Mouse (Mus musculus): ENCODE measurements around the gene Hmx2.

Hmx2 gene

DNA sequence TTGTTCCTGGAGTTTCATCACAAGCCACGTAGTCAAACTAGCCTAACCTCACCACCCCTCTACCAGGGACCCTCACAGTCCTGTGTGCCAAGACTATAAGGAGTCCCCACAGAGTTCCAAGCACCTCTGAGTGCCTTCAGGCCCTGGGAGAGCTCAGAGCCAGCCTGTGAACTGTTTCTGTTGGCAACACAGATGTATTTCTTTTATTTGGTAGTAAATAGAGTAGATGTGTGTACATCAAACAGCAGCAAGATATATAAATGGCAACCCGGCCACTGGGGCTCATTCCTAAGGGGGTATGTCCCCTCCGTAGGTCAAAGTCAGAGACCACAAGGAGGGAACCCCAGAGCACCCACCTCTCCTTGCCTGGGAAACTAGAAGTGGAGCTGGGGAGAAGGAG, at the start of gene Hmx2:
TSS of gene Hmx2 (plus strand) at position 301 of the 400 bp plus-strand sequence.
- DNase-seq (ENCODE audit: extremely low read depth, low read depth, low spot score): no peak

GRCm38 (mm10) chr7:131503739-131504138, 44.8 kb upstream of the Hmx2 start:
- no peak for DNase-seq (ENCODE audit: extremely low read depth, low read depth, low spot score)

- DNase-seq (ENCODE audit: extremely low read depth, low read depth, low spot score): no peak
Measured at GRCm38 (mm10) chr7:131539979-131540378, 8.6 kb upstream of the Hmx2 start.

DNA sequence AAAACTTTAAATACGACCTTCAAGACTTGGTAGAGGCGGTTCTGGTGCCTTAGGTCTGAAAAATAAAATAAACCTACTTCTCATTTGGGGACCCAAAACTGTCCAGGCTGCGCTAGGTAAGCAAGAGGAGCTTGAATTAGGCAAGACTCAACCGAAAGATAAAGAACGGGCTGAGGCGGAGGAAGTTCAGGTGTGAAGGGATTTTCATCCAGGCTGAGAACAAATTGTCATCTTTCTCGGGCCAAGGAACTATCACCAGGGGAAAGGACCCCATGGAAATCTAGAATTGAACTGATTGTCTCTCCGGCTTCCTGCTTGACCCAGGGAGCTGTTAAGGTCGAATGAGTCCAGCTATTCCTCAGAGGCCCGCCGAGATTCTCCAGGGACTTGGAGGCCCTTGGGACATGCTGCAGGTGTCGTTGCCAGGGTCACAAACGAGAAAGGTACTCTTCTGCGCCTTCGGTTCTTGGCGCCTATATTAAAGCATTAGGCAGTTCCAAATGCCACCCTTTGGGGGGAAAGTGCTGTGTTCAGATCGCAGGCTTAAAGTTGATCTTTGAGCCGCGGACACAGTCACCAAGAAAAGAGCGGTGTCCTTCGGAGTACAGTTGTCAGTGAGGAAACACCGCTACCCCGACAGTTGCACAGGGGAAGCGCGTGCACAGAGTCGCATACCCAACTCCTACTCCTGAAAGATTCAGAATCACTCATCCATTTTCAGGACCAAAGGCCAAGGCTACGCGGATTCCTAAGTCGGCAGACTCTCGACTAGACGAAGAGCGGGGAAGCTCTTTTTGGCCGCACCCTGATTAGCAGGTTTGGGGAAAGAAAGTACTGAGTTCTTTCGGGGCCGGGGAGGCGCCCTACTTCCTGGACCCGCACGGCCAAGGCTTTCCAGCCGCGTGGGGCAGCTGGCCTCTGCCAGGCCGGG, 7.1 kb upstream of the Hmx2 start:
- DNase-seq (ENCODE audit: extremely low read depth, low read depth, low spot score): no peak

DNA sequence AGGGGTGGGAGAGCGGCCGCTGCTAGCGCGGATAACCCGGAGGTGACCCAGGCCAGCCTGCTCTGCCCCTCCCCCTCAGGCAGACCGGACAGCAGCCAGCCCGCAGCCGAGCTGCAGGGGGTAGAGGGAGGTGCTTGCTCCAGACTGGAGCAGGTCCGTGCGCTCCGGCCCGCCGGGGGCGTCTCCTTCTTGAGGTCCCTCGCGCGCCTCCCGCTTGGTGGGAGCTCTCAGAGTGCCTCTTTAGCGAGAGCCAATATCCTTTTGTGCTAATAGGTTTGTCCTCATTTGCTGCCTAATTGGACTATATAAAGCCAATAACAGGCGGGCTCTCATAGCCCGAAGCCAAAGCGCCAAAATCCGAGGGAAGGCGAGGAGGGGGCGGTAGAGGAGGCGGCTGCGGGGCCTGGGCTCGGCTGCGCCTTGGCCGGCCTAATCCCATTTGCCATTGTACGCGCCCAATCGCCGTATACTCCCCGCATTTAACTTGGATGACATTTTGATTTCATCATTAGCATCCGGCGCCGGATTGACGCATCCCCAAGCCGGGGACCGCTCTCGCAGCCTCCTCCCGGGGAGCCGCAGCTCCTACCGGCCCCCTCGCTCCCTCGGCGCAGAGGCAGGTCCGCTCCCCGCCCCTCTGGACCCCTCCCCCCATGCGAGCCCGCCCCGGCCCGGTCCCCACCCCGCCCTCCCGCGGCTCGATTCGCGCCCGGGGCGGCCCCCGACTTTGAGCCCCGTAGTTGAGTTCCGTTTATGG, 6.3 kb upstream of the Hmx2 start, which contains the start of gene Hmx3:
TSS of gene Hmx3 (plus strand) at position 753 of the 757 bp plus-strand sequence.
- no peak for DNase-seq (ENCODE audit: extremely low read depth, low read depth, low spot score)

GRCm38 (mm10) chr7:131542872-131543622, 5.5 kb upstream of the Hmx2 start:
- DNase-seq (ENCODE audit: extremely low read depth, low read depth, low spot score): no peak

- no peak for DNase-seq (ENCODE audit: extremely low read depth, low read depth, low spot score)
Measured at GRCm38 (mm10) chr7:131543623-131544481, 4.7 kb upstream of the Hmx2 start.

DNA sequence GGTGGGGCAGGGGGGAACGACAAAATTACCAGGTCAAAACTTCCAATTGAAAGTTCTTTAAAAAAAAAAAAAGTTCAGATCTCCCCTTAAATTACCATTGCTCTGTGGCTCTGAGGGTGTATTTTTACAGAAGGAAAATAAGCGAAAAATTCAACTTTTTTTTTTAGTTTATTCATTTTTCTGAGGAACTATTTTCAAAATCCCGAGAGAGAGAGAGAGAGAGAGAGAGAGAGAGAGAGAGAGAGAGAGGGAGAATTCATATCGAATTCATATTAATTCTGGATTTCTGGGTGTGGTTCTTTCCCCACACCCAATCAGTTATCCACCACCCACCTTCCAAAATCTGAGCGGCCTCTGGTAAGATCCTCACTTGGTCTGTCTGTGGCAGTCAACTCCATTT, 3.7 kb upstream of the Hmx2 start:
- DNase-seq (ENCODE audit: extremely low read depth, low read depth, low spot score): no peak

- no peak for DNase-seq (ENCODE audit: extremely low read depth, low read depth, low spot score)
Measured at GRCm38 (mm10) chr7:131545701-131546385, 2.7 kb upstream of the Hmx2 start.

- DNase-seq (ENCODE audit: extremely low read depth, low read depth, low spot score): no peak
Measured at GRCm38 (mm10) chr7:131546423-131546822, 2.1 kb upstream of the Hmx2 start.

DNA sequence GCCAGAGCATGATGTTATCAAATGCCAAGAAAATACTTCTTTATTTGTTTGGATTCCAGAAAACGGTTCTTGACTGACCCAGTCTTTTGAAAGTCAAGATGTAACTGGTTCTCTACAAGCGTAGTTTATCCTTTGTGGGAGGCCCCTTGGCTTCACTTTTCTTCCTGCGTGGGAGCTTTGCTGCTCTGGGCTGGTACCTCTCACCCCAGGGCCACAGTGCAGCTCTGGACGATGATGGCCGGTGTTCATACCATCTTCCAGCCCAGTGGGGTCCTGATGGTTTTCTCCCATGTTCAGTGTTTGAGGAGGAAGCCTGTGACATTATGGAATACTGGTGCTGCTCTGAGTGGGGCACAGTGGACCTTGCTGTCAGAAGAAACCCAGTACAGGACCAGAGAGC, 1.1 kb upstream of the Hmx2 start:
- no peak for DNase-seq (ENCODE audit: extremely low read depth, low read depth, low spot score)

- DNase-seq (ENCODE audit: extremely low read depth, low read depth, low spot score): no peak
Measured at GRCm38 (mm10) chr7:131551471-131551870, 2.9 kb downstream of the Hmx2 start.

- DNase-seq (ENCODE audit: extremely low read depth, low read depth, low spot score): no peak
Measured at GRCm38 (mm10) chr7:131551931-131552741, 3.6 kb downstream of the Hmx2 start.

- no peak for DNase-seq (ENCODE audit: extremely low read depth, low read depth, low spot score)
Measured at GRCm38 (mm10) chr7:131552781-131553180, 4.2 kb downstream of the Hmx2 start.

DNA sequence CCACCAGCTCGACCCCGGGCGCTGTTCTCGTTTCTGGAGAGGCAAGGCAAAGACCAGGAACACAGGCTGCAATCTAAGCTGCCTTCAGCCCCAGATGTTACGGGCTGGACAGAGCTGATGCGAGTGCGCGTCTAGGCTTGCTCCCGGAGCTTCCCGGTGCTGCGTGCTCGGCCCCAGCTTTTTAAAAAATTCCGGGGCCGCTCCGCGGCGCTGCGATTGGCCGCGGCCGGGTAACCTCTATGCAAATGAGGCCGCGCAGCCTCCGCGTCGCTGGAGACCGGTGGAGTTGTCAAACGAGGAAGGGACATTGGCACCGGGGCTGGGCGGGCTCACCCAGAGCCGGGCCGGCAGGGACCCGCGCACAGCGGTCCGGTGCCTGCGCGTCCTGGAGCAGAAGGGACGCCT, 5.2 kb downstream of the Hmx2 start:
- no peak for DNase-seq (ENCODE audit: extremely low read depth, low read depth, low spot score)

DNA sequence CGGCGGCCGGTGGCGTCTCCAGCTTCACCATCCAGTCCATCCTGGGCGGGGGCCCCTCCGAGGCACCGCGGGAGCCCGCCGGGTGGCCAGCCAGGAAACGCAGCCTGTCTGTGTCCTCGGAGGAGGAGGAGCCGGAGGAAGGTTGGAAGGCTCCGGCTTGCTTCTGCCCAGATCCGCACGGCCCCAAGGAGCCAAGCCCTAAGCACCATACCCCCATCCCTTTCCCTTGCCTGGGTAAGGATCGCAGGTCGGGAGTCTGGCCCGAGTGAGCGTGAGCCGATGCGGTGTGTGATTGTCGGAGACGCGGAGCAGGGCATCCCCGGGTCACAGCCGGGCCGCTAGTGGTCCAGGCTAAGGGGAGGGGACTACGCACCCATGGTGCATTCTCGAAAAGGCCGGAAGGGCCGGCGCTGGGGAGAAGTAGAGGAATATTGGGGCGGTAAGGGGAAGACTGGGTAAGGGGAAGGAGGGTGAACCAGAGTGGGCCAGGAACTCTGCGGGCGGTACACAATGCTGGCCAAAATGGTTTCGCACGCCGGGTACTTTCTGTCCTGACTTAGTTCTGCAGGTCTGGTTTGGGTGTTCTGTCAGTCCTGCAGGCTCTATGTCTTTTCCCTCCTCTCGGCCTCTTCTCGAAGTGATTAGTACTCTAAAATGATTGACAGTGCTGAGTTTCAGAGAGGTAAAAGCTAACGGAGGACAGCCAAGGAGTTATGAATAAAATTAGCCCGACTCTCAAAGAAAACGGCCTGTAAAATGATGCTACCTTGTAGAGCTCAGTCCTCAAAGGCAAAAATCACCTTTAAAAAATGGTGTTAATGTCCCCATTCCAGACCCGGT, 6.0 kb downstream of the Hmx2 start:
- no peak for DNase-seq (ENCODE audit: extremely low read depth, low read depth, low spot score)

DNA sequence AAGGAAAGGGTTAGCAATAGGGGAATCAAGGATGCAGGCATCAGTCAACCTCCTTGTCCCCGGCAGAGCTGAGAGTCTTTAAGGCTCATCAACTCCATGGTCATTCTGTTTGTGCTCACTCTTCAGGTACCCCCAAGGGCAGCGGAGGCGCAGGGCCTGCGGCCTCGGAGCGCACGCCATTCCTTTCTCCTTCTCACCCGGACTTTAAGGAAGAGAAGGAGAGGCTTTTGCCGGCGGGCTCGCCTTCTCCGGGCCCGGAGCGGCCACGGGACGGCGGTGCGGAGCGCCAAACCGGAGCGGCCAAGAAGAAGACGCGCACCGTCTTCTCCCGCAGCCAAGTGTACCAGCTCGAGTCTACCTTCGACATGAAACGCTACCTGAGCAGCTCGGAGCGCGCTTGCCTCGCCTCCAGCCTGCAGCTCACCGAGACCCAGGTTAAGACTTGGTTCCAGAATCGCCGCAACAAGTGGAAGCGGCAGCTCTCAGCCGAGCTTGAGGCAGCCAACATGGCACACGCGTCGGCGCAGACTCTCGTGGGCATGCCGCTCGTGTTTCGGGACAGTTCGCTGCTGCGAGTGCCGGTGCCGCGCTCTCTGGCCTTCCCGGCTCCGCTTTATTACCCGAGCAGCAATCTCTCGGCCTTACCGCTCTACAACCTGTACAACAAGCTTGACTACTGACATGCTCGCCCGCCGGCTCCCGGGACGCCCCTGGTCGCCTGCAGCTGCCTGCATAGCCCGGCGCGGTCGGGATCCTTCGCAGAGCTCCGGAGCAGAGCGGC, 6.9 kb downstream of the Hmx2 start:
- no peak for DNase-seq (ENCODE audit: extremely low read depth, low read depth, low spot score)
